Mouse (Mus musculus) layer of hippocampus, adult 9-11 months (tissue): ENCODE data around the gene A930004D18Rik.

Experiments
- DNase-seq: peaks from one replicate; pipeline ENCODE4 v3.0.0; 2022

A930004D18Rik gene

DNA sequence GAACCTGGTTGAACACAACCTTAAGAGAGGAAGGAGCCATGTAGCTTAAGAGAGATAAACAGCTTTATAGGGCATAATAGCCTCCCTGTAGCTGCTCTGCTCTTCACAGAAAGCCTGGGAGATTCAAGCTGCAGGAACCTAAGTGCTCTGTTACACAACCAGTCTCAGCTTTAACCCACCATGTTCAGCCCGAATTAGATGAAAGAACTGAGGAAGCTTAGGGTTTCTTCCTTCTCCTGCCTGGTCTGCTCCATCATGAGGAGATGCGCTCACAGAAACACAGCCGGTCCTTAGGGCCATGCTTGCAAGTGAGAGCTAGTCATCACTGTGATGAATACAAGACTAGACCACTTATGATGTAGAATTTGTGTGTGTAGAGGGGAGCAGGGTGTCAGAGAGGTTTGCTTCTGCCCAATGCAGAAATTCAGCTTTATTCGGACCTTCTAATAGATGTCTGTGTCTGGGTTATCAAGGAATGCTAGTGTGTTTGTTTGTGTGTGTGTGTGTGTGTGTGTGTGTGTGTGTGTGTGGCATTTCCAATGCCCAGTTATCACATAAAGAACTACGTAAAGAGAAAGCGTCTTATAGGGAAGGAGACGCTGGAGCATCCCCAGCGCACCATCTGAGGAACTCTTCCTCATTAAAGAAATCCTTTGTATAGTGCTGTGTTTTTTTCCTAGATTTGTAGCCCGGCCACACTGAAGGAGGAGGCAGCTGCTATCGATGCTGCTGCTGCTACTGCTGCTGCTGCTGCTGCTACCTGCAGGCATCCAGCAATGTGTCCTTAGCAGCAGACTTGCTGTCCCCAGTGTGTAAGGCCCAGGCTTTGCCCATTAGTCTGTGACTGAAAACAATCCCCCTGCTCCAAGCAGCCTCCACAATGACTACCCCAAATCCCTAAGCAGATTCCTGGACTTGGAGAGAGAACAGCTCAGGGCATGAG, 4.1 kb downstream of the A930004D18Rik start:
- DNase-seq, result no peak

- no peak for DNase-seq
These were observed 5.0 kb downstream of the A930004D18Rik start for GRCm38 (mm10) chr2:18032538-18032895.

- no peak for DNase-seq
These were observed 5.6 kb downstream of the A930004D18Rik start for GRCm38 (mm10) chr2:18031831-18032537.

DNA sequence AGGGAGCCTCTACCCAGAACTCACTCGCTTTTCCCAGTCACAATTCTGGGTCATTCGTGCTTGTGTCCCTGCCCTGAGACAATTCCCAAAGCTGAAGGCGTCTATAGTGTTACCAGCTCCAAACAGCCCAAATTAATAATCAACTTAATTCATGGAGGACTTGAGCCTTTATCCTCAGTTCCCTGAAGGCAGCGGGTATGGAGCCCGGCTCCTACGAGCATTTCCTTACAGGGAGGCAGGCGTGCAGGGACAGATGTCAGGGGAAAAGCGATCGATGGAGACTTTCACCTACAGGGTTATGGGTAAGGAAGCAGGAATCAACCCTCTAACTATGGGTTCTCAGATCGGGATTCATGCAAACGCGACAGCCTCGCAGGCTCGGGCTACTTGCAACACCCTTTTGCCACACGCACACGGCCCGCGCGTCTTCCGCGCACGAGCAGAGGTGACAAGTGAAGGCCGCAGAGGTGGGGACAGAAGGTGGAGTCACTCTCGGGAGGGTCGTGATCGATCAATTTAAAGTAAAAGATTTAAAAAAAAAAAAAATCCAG, 6.2 kb downstream of the A930004D18Rik start:
- DNase-seq, result no peak

DNA sequence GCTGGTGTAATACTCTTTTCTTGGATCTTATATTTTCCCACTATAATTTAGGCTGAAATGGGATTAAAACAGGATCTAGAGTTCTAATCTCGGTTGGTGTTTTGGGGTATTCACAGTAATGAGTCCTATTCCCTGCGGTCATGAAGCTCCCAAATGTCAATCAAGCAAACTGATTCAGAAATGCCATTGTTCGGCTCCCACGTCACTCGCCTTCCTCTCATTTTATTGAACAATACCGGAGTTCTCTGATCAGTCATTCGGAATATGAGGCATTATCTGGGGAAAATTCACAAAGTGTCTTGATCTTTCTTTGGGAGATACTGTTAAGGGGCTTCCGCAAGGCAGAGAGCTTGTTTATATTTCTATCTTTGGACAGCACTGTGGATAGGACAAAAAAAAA, 7.0 kb downstream of the A930004D18Rik start:
- no peak for DNase-seq

DNA sequence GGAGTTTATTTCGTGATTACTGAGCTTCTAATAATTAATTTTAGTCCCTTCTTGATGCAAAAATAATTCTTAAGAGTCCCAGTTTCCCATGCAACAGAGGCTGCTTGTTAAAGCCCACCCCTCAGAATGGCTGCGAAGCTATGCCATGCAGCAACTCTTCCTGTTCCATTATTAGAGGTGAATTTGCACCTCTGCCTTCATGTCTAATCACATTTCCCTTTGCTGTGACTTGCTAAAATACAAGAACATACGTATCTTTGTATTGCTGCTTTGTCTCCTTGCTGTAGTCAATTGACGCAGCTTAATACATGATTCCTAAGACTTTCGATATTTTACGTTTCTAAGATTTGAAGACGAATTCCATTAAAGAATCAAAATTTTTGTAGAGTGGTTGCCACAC, 7.9 kb downstream of the A930004D18Rik start:
- DNase-seq, result no peak

GRCm38 (mm10) chr2:18028140-18029021, 9.2 kb downstream of the A930004D18Rik start:
- peak; percentile 81 for DNase-seq

GRCm38 (mm10) chr2:18027448-18028139, 9.9 kb downstream of the A930004D18Rik start:
- DNase-seq, result peak; percentile 91

GRCm38 (mm10) chr2:18026116-18026947, 11.2 kb downstream of the A930004D18Rik start:
- DNase-seq, result no peak

- DNase-seq, result no peak
These were observed 11.8 kb downstream of the A930004D18Rik start for GRCm38 (mm10) chr2:18025781-18026115.

- no peak for DNase-seq
These were observed 12.4 kb downstream of the A930004D18Rik start for GRCm38 (mm10) chr2:18025116-18025515.

GRCm38 (mm10) chr2:18022886-18023285, 14.7 kb downstream of the A930004D18Rik start:
- no peak for DNase-seq

DNA sequence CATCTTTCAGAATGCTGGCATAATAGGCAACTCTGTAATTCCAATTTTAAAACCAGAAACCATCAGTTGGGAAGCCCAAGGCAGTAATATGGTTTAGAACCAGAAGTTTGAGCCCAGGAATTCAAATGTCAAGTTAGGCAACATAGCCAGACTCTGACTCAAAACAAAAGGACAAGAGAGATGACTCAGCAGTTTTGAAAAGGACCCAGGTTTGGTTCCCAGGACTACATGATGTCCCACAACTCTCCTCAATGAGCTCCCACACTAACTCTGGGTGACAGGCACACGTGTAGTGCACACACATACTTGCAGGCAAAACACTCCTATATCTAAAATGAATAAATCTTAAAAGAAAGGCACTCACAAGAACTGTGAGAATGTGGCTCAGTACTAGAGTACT, 18.4 kb downstream of the A930004D18Rik start:
- DNase-seq, result no peak

- no peak for DNase-seq
These were observed 20.2 kb downstream of the A930004D18Rik start for GRCm38 (mm10) chr2:18017321-18017720.

- no peak for DNase-seq
These were observed 20.9 kb downstream of the A930004D18Rik start for GRCm38 (mm10) chr2:18016639-18017038.

- no peak for DNase-seq
These were observed 22.0 kb downstream of the A930004D18Rik start for GRCm38 (mm10) chr2:18015581-18015980.

- no peak for DNase-seq
These were observed 24.7 kb downstream of the A930004D18Rik start for GRCm38 (mm10) chr2:18012866-18013265.

GRCm38 (mm10) chr2:18011226-18011625, 26.3 kb downstream of the A930004D18Rik start:
- DNase-seq, result no peak

- DNase-seq, result no peak
These were observed 32.4 kb downstream of the A930004D18Rik start for GRCm38 (mm10) chr2:18005137-18005536.

DNA sequence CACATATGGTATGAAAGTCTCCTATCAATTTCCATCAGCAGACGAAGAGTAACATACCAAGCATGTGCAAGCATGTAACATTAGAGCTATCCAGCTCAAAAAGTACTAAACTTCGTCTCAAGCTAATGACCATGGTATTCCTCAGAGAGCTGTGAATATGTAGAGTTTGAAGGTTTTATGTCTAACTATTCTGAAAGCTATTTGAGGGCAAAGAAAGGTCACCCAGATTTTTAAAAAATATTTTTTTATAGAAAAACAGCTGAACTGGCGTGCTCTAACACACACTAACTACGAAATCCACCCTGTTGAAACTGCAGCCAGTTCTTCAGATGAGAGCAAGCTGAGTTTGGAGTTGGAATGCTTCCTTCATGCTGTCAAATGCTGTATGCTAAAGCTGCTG, 33.3 kb downstream of the A930004D18Rik start:
- no peak for DNase-seq

DNA sequence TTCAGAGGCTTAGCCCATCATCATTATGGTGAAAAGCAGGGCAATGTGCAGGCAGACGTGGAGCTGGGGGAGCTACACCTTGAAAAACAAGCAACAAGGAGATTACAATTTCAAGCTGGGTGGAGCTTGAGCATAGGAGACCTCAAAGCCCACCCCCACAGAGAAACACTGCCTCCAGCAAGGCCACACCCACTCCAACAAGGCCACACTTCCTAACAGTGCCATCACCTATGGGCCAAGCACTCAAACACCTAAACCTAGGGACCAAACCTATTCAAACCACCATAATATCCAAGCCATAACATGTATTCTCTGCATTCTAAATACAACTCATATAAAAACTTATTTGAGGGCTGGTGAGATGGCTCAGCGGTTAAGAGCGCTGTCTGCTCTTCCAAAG, 35.2 kb downstream of the A930004D18Rik start:
- DNase-seq, result no peak
